Mouse (Mus musculus): ENCODE measurements around the gene Plcb4.

- no peak for TF ChIP-seq RCOR1 (conservative IDR thresholded peaks at IDR 0.05; ENCODE audit: low read depth, low read length)
- no peak for TF ChIP-seq JUND (conservative IDR thresholded peaks at IDR 0.05; ENCODE audit: low read depth, low read length)
- TF ChIP-seq CTCF (conservative IDR thresholded peaks at IDR 0.05 in 1 of 2, IDR thresholded peaks at IDR 0.05 in 1 of 2; ENCODE audit: low read depth in 2 of 2, low read length in 2 of 2), result no peak
- TF ChIP-seq ZMIZ1 (IDR thresholded peaks at IDR 0.05; ENCODE audit: low read depth, low read length), result no peak
- TF ChIP-seq MXI1 (IDR thresholded peaks at IDR 0.05; ENCODE audit: low read depth, low read length), result no peak
- no peak for TF ChIP-seq EP300 (IDR thresholded peaks at IDR 0.05; ENCODE audit: low read length)
- TF ChIP-seq POLR2A (IDR thresholded peaks at IDR 0.05; ENCODE audit: low read depth, low read length), result no peak
- no peak for TF ChIP-seq KAT2A (IDR thresholded peaks at IDR 0.05; ENCODE audit: insufficient replicate concordance, low read length)
- no peak for TF ChIP-seq USF1 (IDR thresholded peaks at IDR 0.05; ENCODE audit: low read depth, low read length)
- TF ChIP-seq GABPA (IDR thresholded peaks at IDR 0.05; ENCODE audit: insufficient replicate concordance, low read depth, low read length), result no peak
- no peak for TF ChIP-seq NRF1 (IDR thresholded peaks at IDR 0.05; ENCODE audit: low read depth, low read length)
Observed at GRCm38 (mm10) chr2:135970902-135971301, 312.1 kb downstream of the Plcb4 start.

Measured in CH12.LX (cell line).